Mouse (Mus musculus) limb, embryonic 11.5 days (tissue): ENCODE results near the gene Gbf1. TPM values are rescaled to one million over a fixed set of nuclear protein-coding genes. Genes with fewer than 3 reads are reported as not detected.
A peak's percentile ranks its signal among the peaks of the same experiment; 100 is the strongest.

Experiments
- ATAC-seq: fragments of 200-750 bp; cut with Nextera tagmentation; 2 replicates; pipeline ENCODE4 v1.8.0; 2017; ENCODE audit warnings: low read depth; ENCODE audit not compliant: insufficient number of reproducible peaks, low FRiP score, low TSS enrichment
- DNase-seq: peaks from one replicate; pipeline ENCODE4 v3.0.0-alpha.2; 2015; ENCODE audit warnings: low spot score
- H3K27ac ChIP-seq: fragments of 300-500 bp; sonication (generic); replicated peaks from 2 replicates; pipeline ENCODE4 v1.5.1; 2014; ENCODE audit warnings: low read depth, mild to moderate bottlenecking, low read length
- H3K27me3 ChIP-seq: fragments of 300-500 bp; sonication (generic); 2 replicates; pipeline ENCODE4 v1.6.1; 2014; ENCODE audit warnings: mild to moderate bottlenecking, low read length, mixed read lengths; ENCODE audit not compliant: control insufficient read depth, insufficient read depth
- H3K36me3 ChIP-seq: fragments of 300-500 bp; sonication (generic); 2 replicates; pipeline ENCODE4 v1.6.1; 2014; ENCODE audit warnings: mild to moderate bottlenecking, low read length, moderate library complexity, mixed read lengths; ENCODE audit not compliant: control insufficient read depth, insufficient read depth
- H3K4me1 ChIP-seq: fragments of 300-500 bp; sonication (generic); 2 replicates; pipeline ENCODE4 v1.6.1; 2014; ENCODE audit warnings: low read length, mixed read lengths; ENCODE audit not compliant: control insufficient read depth, insufficient read depth
- H3K4me2 ChIP-seq: fragments of 300-500 bp; sonication (generic); 2 replicates; pipeline ENCODE4 v1.6.1; 2014; ENCODE audit warnings: low read depth, mild to moderate bottlenecking, moderate library complexity; ENCODE audit not compliant: severe bottlenecking
- H3K4me3 ChIP-seq: fragments of 300-500 bp; sonication (generic); 2 replicates; pipeline ENCODE4 v1.5.1; 2014; ENCODE audit warnings: low read depth, low read length
- H3K9ac ChIP-seq: fragments of 300-500 bp; sonication (generic); 2 replicates; pipeline ENCODE4 v1.6.1; 2014; ENCODE audit warnings: mild to moderate bottlenecking, low read length
- H3K9me3 ChIP-seq: fragments of 300-500 bp; sonication (generic); 2 replicates; pipeline ENCODE4 v1.6.1; 2016; ENCODE audit warnings: low read length; ENCODE audit not compliant: control insufficient read depth
- WGBS: fragments of 180-500 bp; shearing (Covaris S2); extraction: QIAGEN DNeasy Blood & Tissue Kit; methylation state at CpG from one replicate; pipeline ENCODE4 v1.1.7; 2014; 5-methylcytosine and 5-hydroxymethylcytosine counted together
- polyA plus RNA-seq: library from polyadenylated mRNA; unstranded; fragments of >200 nt; fragmentation: Nextera tagmentation; extraction: Ambion mirVana; gene quantifications from 2 replicates; pipeline ENCODE4 v1.2.1, GENCODE M21; 2014

Gene Gbf1
- polyA plus RNA-seq, 1 experiment from 2014 or later = 35.0 TPM

- DNase-seq = no peak
- Histone ChIP-seq H3K27ac (no peak overlapping the region), H3K4me1 (peaks cover 3% of the 10 kb centered on the region; the same call in 1 of the 2 replicates), H3K4me3 (no peak overlapping the region), H3K4me2 (no peak overlapping the region), H3K27me3 (no peaks in the 10 kb centered on the region), H3K9ac (no peak overlapping the region), H3K9me3 (no peaks in the 10 kb centered on the region), H3K36me3 (no peaks in the 10 kb centered on the region)
- 38% methylated on average over 8 of the region's 8 CpGs for WGBS
- no peak for ATAC-seq
Observed at GRCm38 (mm10) chr19:46300294-46301045, 148.2 kb downstream of the Gbf1 start.

GRCm38 (mm10) chr19:46302551-46302950, 150.2 kb downstream of the Gbf1 start:
- ATAC-seq (no peak), DNase-seq (no peak)
- H3K4me1 ChIP-seq = peaks cover 3% of the 10 kb centered on the region; the same call in 1 of the 2 replicates
- H3K36me3 ChIP-seq = no peaks in the 10 kb centered on the region
- no peaks in the 10 kb centered on the region for H3K9me3 ChIP-seq
- WGBS = 91% methylated on average over 4 of the region's 4 CpGs
- peaks cover 3% of the 10 kb centered on the region; the same call in 1 of the 2 replicates for H3K27me3 ChIP-seq
- H3K4me3 ChIP-seq = no peak overlapping the region
- H3K9ac ChIP-seq = no peak overlapping the region
- no peak overlapping the region for H3K4me2 ChIP-seq
- no peak overlapping the region for H3K27ac ChIP-seq

DNA sequence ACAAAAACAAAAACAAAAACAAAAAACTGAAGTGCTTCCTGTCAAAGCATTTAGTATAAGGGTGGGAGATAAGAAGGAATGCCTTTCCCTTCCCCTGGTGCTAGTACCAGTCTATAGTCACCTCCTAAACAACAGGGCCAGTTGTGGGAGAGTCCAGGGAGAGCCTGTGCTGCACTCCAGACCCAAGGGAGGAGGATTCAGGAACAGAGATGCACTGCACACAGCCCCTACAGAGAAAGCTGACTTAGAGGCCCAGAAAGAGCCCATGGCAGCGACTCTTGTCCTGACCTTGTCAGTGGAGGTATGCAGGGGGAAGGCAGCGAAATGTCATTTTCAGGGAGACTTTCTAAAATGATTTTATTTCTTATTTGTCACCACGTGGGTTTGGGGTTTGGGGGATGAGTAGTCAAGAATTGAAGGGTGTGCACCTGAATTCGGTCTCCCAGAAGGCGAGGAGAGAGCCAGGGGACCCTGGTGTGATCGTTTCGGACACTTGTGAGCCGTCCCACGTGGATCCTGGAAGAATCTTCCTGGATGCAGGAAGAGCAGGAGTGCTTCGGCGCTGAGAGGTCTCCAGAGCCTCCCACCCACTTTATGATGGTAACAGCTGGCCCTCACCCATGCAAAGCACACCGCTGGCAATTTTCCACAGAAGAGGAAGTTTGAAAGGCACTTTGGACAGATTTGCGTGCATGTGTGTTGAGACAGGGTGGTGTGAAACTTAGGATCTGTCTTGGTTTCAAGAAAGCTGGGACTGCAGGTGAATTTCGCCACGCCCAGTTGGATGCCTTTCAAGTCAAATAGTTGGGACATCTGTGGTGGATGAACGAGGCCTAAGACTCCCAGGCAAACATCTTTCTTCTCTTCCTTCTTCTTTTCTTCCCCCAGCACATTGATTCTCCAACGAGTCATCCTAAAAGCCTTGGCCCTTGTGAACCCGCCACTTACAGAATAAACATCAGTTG, 151.2 kb downstream of the Gbf1 start:
- H3K27ac ChIP-seq = no peak overlapping the region
- WGBS = 52% methylated on average over 18 of the region's 18 CpGs

GRCm38 (mm10) chr19:46304216-46304841, 152.0 kb downstream of the Gbf1 start, which contains the start of gene Nfkb2:
TSS of gene Nfkb2 (plus strand) at chr19:46304320.
- ATAC-seq (peak; percentile 83), DNase-seq (peak; percentile 88)
- no peaks in the 10 kb centered on the region for H3K9me3 ChIP-seq
- H3K36me3 ChIP-seq = no peaks in the 10 kb centered on the region
- no peak within 1 kb of the TSS for H3K27ac ChIP-seq
- H3K4me2 ChIP-seq = peak within 1 kb of the TSS; percentile 85
- peak within 1 kb of the TSS; percentile 54 for H3K4me3 ChIP-seq
- peak within 1 kb of the TSS; percentile 56; the same call in 1 of the 2 replicates for H3K9ac ChIP-seq
- 0% methylated on average over 39 of the region's 39 CpGs for WGBS
- peaks cover 9% of the 10 kb centered on the region; the same call in 1 of the 2 replicates for H3K4me1 ChIP-seq
- peaks cover 13% of the 10 kb centered on the region; the same call in 1 of the 2 replicates for H3K27me3 ChIP-seq

More for the DNA sequence above, 151.2 kb downstream of the Gbf1 start:
- DNase-seq (no peak), ATAC-seq (no peak)
- Histone ChIP-seq H3K9ac (no peak overlapping the region), H3K36me3 (no peaks in the 10 kb centered on the region), H3K4me2 (peak overlapping the region; percentile 85), H3K4me1 (peaks cover 4% of the 10 kb centered on the region; the same call in 1 of the 2 replicates), H3K9me3 (no peaks in the 10 kb centered on the region), H3K27me3 (peaks cover 10% of the 10 kb centered on the region; the same call in 1 of the 2 replicates), H3K4me3 (peak overlapping the region; percentile 54)

- Histone ChIP-seq H3K4me2 (peak overlapping the region; percentile 85), H3K9ac (peak overlapping the region; percentile 56; the same call in 1 of the 2 replicates), H3K9me3 (no peaks in the 10 kb centered on the region), H3K27me3 (peaks cover 13% of the 10 kb centered on the region; the same call in 1 of the 2 replicates), H3K4me3 (peak overlapping the region; percentile 54), H3K36me3 (no peaks in the 10 kb centered on the region), H3K27ac (no peak overlapping the region), H3K4me1 (peaks cover 9% of the 10 kb centered on the region; the same call in 1 of the 2 replicates)
- ATAC-seq (peak; percentile 48), DNase-seq (no peak)
- under 1% methylated on average over 34 of the region's 34 CpGs for WGBS
Observed at GRCm38 (mm10) chr19:46304908-46305333, 152.6 kb downstream of the Gbf1 start.

GRCm38 (mm10) chr19:46305432-46306267, 153.3 kb downstream of the Gbf1 start:
- peak overlapping the region; percentile 54 for H3K4me3 ChIP-seq
- no peaks in the 10 kb centered on the region for H3K9me3 ChIP-seq
- ATAC-seq (peak; percentile 36; the same call in 1 of the 2 replicates), DNase-seq (peak; percentile 89)
- peaks cover 9% of the 10 kb centered on the region; the same call in 1 of the 2 replicates for H3K4me1 ChIP-seq
- H3K9ac ChIP-seq = peak overlapping the region; percentile 56
- WGBS = under 1% methylated on average over 43 of the region's 43 CpGs
- H3K27me3 ChIP-seq = peaks cover 13% of the 10 kb centered on the region; the same call in 1 of the 2 replicates
- H3K36me3 ChIP-seq = no peaks in the 10 kb centered on the region; the same call in 1 of the 2 replicates
- no peak overlapping the region for H3K27ac ChIP-seq
- H3K4me2 ChIP-seq = peak overlapping the region; percentile 85

- DNase-seq (no peak), ATAC-seq (no peak)
- Histone ChIP-seq H3K4me3 (peak overlapping the region; percentile 54), H3K9ac (peak overlapping the region; percentile 56; the same call in 1 of the 2 replicates), H3K27ac (no peak overlapping the region), H3K4me2 (peak overlapping the region; percentile 85), H3K27me3 (peaks cover 13% of the 10 kb centered on the region; the same call in 1 of the 2 replicates), H3K9me3 (no peaks in the 10 kb centered on the region), H3K4me1 (peaks cover 9% of the 10 kb centered on the region; the same call in 1 of the 2 replicates), H3K36me3 (no peaks in the 10 kb centered on the region; the same call in 1 of the 2 replicates)
- WGBS = 53% methylated on average over 5 of the region's 5 CpGs
Observed at GRCm38 (mm10) chr19:46306268-46306610, 153.9 kb downstream of the Gbf1 start.
